In the genomic region with DNA sequence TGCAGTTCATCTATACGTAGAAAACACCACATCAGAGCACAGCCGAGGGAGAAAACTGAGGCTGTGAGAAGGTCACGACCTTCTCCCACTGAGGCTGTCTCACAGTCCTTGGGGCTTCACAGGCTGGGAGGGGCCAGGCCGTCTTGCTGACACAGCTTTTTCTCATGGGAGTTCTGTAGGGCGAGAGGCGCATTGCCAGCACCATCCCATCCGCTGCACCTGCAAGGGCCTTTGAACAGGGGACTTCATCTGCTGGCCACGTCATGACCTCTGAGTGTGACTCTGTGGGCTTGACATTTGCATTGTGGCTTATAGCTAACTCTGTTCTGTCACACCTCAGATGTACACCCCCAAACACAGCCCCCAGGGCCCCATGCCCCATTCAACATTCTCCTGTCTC, we compare ENCODE assay signal across 13 mouse cellular contexts. TPM values are rescaled to one million over a fixed set of nuclear protein-coding genes. Genes with fewer than 3 reads are reported as not detected.
A peak's percentile ranks its signal among the peaks of the same experiment; 100 is the strongest.
DNase-seq lines count a peak whose midpoint lies in the region; TF ChIP-seq lines count a peak whose summit lies in the region.
"Had no signal": no experiment of that assay in that cellular context is flagged by ENCODE, and none has a peak within 500 bp of the region (broad histone marks: within the 10 kb centered on the region; RNA-seq: fewer than 3 reads in every experiment).

No protein-coding gene starts in this region.

- peaks cover 92% of the 10 kb centered on the region for H3K4me1 ChIP-seq in heart, embryonic 10.5 days
- peaks cover 4% of the 10 kb centered on the region; the same call in 1 of the 2 replicates for H3K4me1 ChIP-seq in spleen, adult 2 months (ENCODE audit: control insufficient read depth, insufficient read depth, insufficient read length)

- H3K4me3 ChIP-seq in heart, embryonic 10.5 days = no peak overlapping the region
- H3K4me3 ChIP-seq in spleen, adult 2 months (ENCODE audit: extremely low read depth, insufficient read depth, insufficient read length) = no peak overlapping the region
- H3K4me3 ChIP-seq: neural tube, embryonic 13.5 days; stomach, embryonic 15.5 days had no signal

- TF ChIP-seq POLR2A in spleen, adult 2 months (IDR thresholded peaks at IDR 0.05; ENCODE audit: low read depth, low read length) = no peak

- no peaks in the 10 kb centered on the region for H3K9me3 ChIP-seq in heart, embryonic 10.5 days
- H3K9me3 ChIP-seq: embryonic facial prominence, embryonic 15.5 days; limb, embryonic 12.5 days; neural tube, embryonic 13.5 days; stomach, embryonic 15.5 days had no signal

- no peak for TF ChIP-seq CTCF in spleen, adult 2 months (IDR thresholded peaks at IDR 0.05; ENCODE audit: extremely low read depth, insufficient read depth, insufficient read length, insufficient replicate concordance)

- H3K27me3 ChIP-seq in heart, embryonic 10.5 days (ENCODE audit: insufficient read depth, poor library complexity, severe bottlenecking) = peaks cover 15% of the 10 kb centered on the region; the same call in 1 of the 2 replicates
- H3K27me3 ChIP-seq in spleen, adult 2 months (ENCODE audit: control insufficient read depth, insufficient read depth, low read length) = no peaks in the 10 kb centered on the region
- H3K27me3 ChIP-seq: embryonic facial prominence, embryonic 15.5 days; limb, embryonic 12.5 days; neural tube, embryonic 13.5 days; stomach, embryonic 15.5 days had no signal

- H3K27ac ChIP-seq in heart, embryonic 10.5 days = no peak overlapping the region
- H3K27ac ChIP-seq in spleen, adult 2 months (ENCODE audit: insufficient read depth, low read length) = no peak overlapping the region

- WGBS in heart, embryonic 10.5 days = 26% methylated on average over 8 of the region's 8 CpGs
- 22% methylated on average over 8 of the region's 8 CpGs for WGBS in spleen, adult 2 months

- DNase-seq in heart, adult 11 months = peak; percentile 97
- DNase-seq in heart, embryonic 10.5 days (ENCODE audit: low spot score) = no peak
- DNase-seq in spleen, adult 2 months (ENCODE audit: low read depth in 1 of 2, low spot score in 2 of 2) = peak; percentile 30 to 36
- no peak for DNase-seq in spleen, adult 12 weeks (ENCODE audit: low spot score)
- peak; percentile 55 for DNase-seq in naive thymus-derived CD4-positive, alpha-beta T cell, adult 2 months (ENCODE audit: low read depth)
- no peak for DNase-seq in layer of hippocampus, adult 8-10 months (ENCODE audit: low spot score in 2 of 2)
- no peak for DNase-seq in cerebellum, postnatal 4 days (ENCODE audit: low spot score in 2 of 2)
- no peak for DNase-seq in left cerebral cortex, adult 8-10 months (ENCODE audit: low spot score in 2 of 2)
- DNase-seq: lung, postnatal 36 days had no signal

- H3K36me3 ChIP-seq in heart, embryonic 10.5 days = no peaks in the 10 kb centered on the region
- no peaks in the 10 kb centered on the region for H3K36me3 ChIP-seq in spleen, adult 2 months (ENCODE audit: control insufficient read depth, insufficient read depth, low read length)
- H3K36me3 ChIP-seq: embryonic facial prominence, embryonic 15.5 days; limb, embryonic 12.5 days; neural tube, embryonic 13.5 days; stomach, embryonic 15.5 days had no signal

RNA-seq across cellular contexts. Expression of a gene that starts 22.3 kb away (rescaled TPM):
- 46.2 and 56.0 TPM in 2 replicates for polyA plus RNA-seq in heart, embryonic 10.5 days (2016; fragmentation: Nextera tagmentation; extraction: Ambion mirVana)
- polyA plus RNA-seq in spleen, adult 2 months (2012; rRNA removed) = 30.1 and 32.9 TPM in 2 replicates
- 100 to 1,000 TPM; 221 to 238 (median 233) TPM for total RNA-seq in layer of hippocampus, adult 8-10 months (2022)
- 100 to 1,000 TPM; 236 to 279 (median 240) TPM for total RNA-seq in left cerebral cortex, adult 8-10 months (2022)

Comparison
In these comparisons a context has a peak if more than half of its experiments do, and no peak if none do; other contexts are left out.
1. DNase-seq: peak in heart, adult 11 months (single experiment), spleen, adult 2 months (2 of 2) and naive thymus-derived CD4-positive, alpha-beta T cell, adult 2 months (single experiment); none in heart, embryonic 10.5 days (single experiment), spleen, adult 12 weeks (single experiment), layer of hippocampus, adult 8-10 months (0 of 2), cerebellum, postnatal 4 days (0 of 2) and left cerebral cortex, adult 8-10 months (0 of 2).